Mouse (Mus musculus): ENCODE results near the gene Hps3. TPM values are rescaled to one million over a fixed set of nuclear protein-coding genes. Genes with fewer than 3 reads are reported as not detected.
A peak's percentile ranks its signal among the peaks of the same experiment; 100 is the strongest.
"Not testable (repeated sequence)": the region's sequence is repeated elsewhere in the genome, so short reads cannot be mapped to it uniquely, and the experiment has no call there.

The Hps3 gene
- polyA plus RNA-seq, 1 experiment: 0.10 TPM

- Histone ChIP-seq H3K36me3 (ENCODE audit: control insufficient read depth) (no peaks in the 10 kb centered on the region; the same call in 1 of the 2 replicates), H3K4me3 (replicated peaks) (peak overlapping the region; percentile 85), H3K27me3 (ENCODE audit: control insufficient read depth) (no peaks in the 10 kb centered on the region), H3K4me1 (ENCODE audit: control insufficient read depth) (peaks cover 20% of the 10 kb centered on the region), H3K9me3 (ENCODE audit: control insufficient read depth, low read length) (no peaks in the 10 kb centered on the region)
- no peak for TF ChIP-seq TAL1 (IDR thresholded peaks at IDR 0.05; ENCODE audit: low read length)
- TF ChIP-seq GATA1 (IDR thresholded peaks at IDR 0.05; ENCODE audit: low read length): no peak
Observed at GRCm38 (mm10) chr3:20033761-20034718, 1.1 kb downstream of the Hps3 start.

DNA sequence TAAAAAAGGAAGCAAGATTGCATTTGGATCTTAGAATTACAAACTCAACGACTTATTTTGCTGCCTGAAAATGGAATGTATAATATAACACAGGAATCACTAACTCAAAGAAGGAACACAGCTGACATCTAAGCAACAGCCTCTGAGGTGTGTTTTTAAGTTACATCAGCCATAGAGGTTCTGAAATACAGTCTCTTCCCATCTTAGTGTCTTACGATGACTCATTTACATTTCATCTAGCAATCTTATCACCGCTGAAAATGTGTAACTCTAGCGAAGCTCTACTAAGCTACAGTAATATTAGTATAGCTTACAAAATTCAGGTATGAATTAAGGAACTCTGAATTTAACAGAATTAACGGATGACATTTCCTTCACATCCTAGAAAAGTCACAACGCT lies 4.3 kb downstream of the Hps3 start:
- H3K36me3 ChIP-seq (ENCODE audit: control insufficient read depth): peaks cover 5% of the 10 kb centered on the region
- no peak for TF ChIP-seq TAL1 (IDR thresholded peaks at IDR 0.05; ENCODE audit: low read length)
- no peak for TF ChIP-seq GATA1 (IDR thresholded peaks at IDR 0.05; ENCODE audit: low read length)
- H3K4me3 ChIP-seq (replicated peaks): no peak overlapping the region
- no peaks in the 10 kb centered on the region for H3K27me3 ChIP-seq (ENCODE audit: control insufficient read depth)
- peaks cover 20% of the 10 kb centered on the region for H3K4me1 ChIP-seq (ENCODE audit: control insufficient read depth)
- H3K9me3 ChIP-seq (ENCODE audit: control insufficient read depth, low read length): no peaks in the 10 kb centered on the region

DNA sequence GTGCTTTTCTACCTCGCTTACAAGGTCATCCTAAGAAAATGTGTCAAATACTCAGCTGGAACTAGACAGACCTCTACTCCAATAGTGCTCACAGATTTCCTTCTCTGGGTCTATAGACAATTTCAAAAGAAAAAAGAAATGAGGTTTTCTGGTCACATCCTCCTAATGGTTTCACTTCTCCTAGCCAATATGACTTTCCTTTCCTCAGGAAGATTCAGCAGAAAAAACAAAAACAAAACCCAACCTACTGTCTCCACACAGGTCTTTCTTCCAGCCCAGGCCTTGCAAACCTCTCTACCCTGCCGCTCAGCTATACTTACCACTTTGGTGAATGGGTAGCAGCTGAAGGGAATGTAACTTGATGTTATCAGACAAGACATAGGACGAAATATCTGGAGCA lies 6.5 kb downstream of the Hps3 start:
- Histone ChIP-seq H3K4me3 (replicated peaks) (no peak overlapping the region), H3K36me3 (ENCODE audit: control insufficient read depth) (peaks cover 19% of the 10 kb centered on the region), H3K4me1 (ENCODE audit: control insufficient read depth) (peaks cover 3% of the 10 kb centered on the region), H3K27me3 (ENCODE audit: control insufficient read depth) (no peaks in the 10 kb centered on the region), H3K9me3 (ENCODE audit: control insufficient read depth, low read length) (no peaks in the 10 kb centered on the region)
- TF ChIP-seq TAL1 (IDR thresholded peaks at IDR 0.05; ENCODE audit: low read length) (no peak), GATA1 (IDR thresholded peaks at IDR 0.05; ENCODE audit: low read length) (no peak)

- Histone ChIP-seq H3K9me3 (ENCODE audit: control insufficient read depth, low read length) (no peaks in the 10 kb centered on the region), H3K4me3 (replicated peaks) (no peak overlapping the region), H3K4me1 (ENCODE audit: control insufficient read depth) (no peaks in the 10 kb centered on the region; the same call in 1 of the 2 replicates), H3K27me3 (ENCODE audit: control insufficient read depth) (no peaks in the 10 kb centered on the region), H3K36me3 (ENCODE audit: control insufficient read depth) (peaks cover 23% of the 10 kb centered on the region)
- TF ChIP-seq TAL1 (IDR thresholded peaks at IDR 0.05; ENCODE audit: low read length) (no peak), GATA1 (IDR thresholded peaks at IDR 0.05; ENCODE audit: low read length) (no peak)
Observed at GRCm38 (mm10) chr3:20027788-20028187, 7.3 kb downstream of the Hps3 start.

DNA sequence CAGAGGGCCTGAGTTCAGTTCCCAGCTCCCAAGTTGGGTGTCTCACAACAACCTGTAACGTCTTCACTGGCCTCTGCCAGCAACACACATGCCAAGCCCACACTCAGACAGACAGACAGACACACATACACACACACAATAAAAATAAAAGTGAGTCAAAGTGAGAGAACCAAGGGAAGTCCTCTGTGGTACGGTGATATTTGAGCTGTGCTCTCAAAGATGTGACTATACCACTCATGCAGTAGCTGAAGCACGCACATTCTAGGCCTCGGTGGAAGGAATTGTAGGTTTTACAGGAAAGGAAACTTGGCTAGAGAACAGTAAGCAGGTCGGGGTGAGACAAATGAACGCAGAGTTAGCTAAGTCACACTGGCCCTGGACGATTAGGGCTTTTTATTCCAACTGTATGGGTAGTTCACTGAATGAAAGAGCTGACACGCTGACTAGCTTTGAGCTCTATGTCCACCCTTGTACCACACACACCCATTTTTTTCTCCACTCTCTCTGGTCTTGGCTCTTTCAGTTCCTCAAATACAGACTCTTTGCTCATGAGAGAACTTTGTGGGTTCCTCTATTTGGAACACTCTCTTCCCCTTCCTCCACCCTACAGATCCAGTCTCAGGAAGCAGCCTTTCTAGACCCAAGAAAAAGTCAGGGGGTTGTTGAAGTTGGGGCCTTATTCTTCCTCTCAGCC lies 8.0 kb downstream of the Hps3 start:
- Histone ChIP-seq H3K9me3 (ENCODE audit: control insufficient read depth, low read length) (no peaks in the 10 kb centered on the region), H3K4me1 (ENCODE audit: control insufficient read depth) (no peaks in the 10 kb centered on the region), H3K36me3 (ENCODE audit: control insufficient read depth) (peaks cover 27% of the 10 kb centered on the region), H3K4me3 (replicated peaks) (no peak overlapping the region), H3K27me3 (ENCODE audit: control insufficient read depth) (no peaks in the 10 kb centered on the region)
- TF ChIP-seq GATA1 (IDR thresholded peaks at IDR 0.05; ENCODE audit: low read length) (no peak), TAL1 (IDR thresholded peaks at IDR 0.05; ENCODE audit: low read length) (no peak)

- no peaks in the 10 kb centered on the region for H3K27me3 ChIP-seq (ENCODE audit: control insufficient read depth)
- H3K4me3 ChIP-seq (replicated peaks): no peak overlapping the region
- TF ChIP-seq TAL1 (IDR thresholded peaks at IDR 0.05; ENCODE audit: low read length): no peak
- no peak for TF ChIP-seq GATA1 (IDR thresholded peaks at IDR 0.05; ENCODE audit: low read length)
- H3K9me3 ChIP-seq (ENCODE audit: control insufficient read depth, low read length): no peaks in the 10 kb centered on the region
- H3K4me1 ChIP-seq (ENCODE audit: control insufficient read depth): no peaks in the 10 kb centered on the region
- H3K36me3 ChIP-seq (ENCODE audit: control insufficient read depth): peaks cover 27% of the 10 kb centered on the region
Observed at GRCm38 (mm10) chr3:20026481-20026880, 8.6 kb downstream of the Hps3 start.

DNA sequence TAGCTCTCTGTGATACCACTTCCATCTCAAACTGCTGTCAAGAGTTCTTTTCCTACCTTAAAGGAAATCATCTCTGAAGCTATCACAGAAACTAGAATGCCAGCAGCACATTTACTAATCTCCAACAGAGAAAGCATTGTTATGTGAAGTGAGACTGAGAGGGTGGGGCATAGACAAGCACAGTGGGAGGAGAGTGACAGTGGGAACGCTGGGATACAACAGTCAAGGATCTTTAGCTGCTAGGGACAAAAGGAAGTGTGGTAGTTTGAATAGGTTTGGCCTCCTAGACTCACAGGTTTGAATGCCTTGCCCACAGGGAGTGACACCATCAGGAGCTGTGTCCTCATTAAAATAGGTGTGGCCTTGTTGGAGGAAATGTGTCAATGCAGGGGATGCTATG lies 11.3 kb downstream of the Hps3 start:
- Histone ChIP-seq H3K4me1 (ENCODE audit: control insufficient read depth) (no peaks in the 10 kb centered on the region), H3K36me3 (ENCODE audit: control insufficient read depth) (peaks cover 35% of the 10 kb centered on the region), H3K9me3 (ENCODE audit: control insufficient read depth, low read length) (no peaks in the 10 kb centered on the region), H3K4me3 (replicated peaks) (no peak overlapping the region), H3K27me3 (ENCODE audit: control insufficient read depth) (no peaks in the 10 kb centered on the region)
- TF ChIP-seq GATA1 (IDR thresholded peaks at IDR 0.05; ENCODE audit: low read length) (no peak), TAL1 (IDR thresholded peaks at IDR 0.05; ENCODE audit: low read length) (no peak)

- Histone ChIP-seq H3K4me1 (ENCODE audit: control insufficient read depth) (no peaks in the 10 kb centered on the region), H3K36me3 (ENCODE audit: control insufficient read depth) (peaks cover 37% of the 10 kb centered on the region), H3K27me3 (ENCODE audit: control insufficient read depth) (no peaks in the 10 kb centered on the region), H3K9me3 (ENCODE audit: control insufficient read depth, low read length) (no peaks in the 10 kb centered on the region), H3K4me3 (replicated peaks) (no peak overlapping the region)
- TF ChIP-seq TAL1 (IDR thresholded peaks at IDR 0.05; ENCODE audit: low read length) (no peak), GATA1 (IDR thresholded peaks at IDR 0.05; ENCODE audit: low read length) (no peak)
Observed at GRCm38 (mm10) chr3:20018076-20018475, 17.0 kb downstream of the Hps3 start.

DNA sequence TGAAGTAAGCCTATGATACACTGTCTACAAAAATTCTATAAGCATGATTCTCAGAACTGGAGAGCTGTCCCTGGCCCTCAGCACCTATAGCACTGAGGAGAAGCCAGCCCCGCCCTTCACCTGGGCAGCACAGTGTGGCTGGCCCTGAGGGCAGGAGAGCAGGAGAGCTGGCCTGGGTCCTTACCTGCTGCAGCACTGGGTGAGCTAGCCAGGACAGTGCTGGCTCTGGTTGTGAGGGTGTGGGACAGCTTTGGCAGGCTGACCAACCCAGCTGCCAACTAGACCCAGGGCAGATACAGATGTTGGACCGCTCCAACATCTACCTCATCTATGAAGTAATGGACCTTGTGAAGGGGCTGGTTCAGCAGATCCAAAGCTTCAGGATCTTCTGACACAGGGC lies 20.7 kb downstream of the Hps3 start:
- Histone ChIP-seq H3K36me3 (ENCODE audit: control insufficient read depth) (peaks cover 30% of the 10 kb centered on the region), H3K4me1 (ENCODE audit: control insufficient read depth) (no peaks in the 10 kb centered on the region), H3K9me3 (ENCODE audit: control insufficient read depth, low read length) (no peaks in the 10 kb centered on the region), H3K4me3 (replicated peaks) (no peak overlapping the region), H3K27me3 (ENCODE audit: control insufficient read depth) (no peaks in the 10 kb centered on the region)
- TF ChIP-seq TAL1 (IDR thresholded peaks at IDR 0.05; ENCODE audit: low read length) (no peak), GATA1 (IDR thresholded peaks at IDR 0.05; ENCODE audit: low read length) (no peak)

DNA sequence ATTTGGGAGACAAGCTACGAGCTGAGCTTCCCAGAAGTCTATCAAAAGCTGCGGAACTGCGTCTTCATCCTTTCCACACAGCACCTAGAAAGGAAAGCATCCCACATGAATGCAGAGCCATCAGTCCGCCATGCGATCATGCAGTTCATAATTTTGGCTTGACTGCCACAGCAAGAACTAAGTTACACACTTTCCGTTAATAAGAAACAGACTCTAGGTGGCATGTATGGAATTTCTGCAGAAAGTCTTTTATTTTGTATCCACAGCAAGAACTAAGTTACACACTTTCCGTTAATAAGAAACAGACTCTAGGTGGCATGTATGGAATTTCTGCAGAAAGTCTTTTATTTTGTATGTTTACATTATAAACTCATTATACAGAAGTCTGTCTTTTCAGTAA lies 24.2 kb downstream of the Hps3 start:
- H3K4me1 ChIP-seq (ENCODE audit: control insufficient read depth); H3K27me3 ChIP-seq (ENCODE audit: control insufficient read depth); H3K4me3 ChIP-seq (replicated peaks); H3K9me3 ChIP-seq (ENCODE audit: control insufficient read depth, low read length): not testable (repeated sequence)
- H3K36me3 ChIP-seq (ENCODE audit: control insufficient read depth): peaks cover 20% of the 10 kb centered on the region

Data from erythroblast, embryonic 14.5 days (primary cell).